Mouse (Mus musculus) thymus, postnatal 0 days (tissue): ENCODE results near the gene Fkbp5. TPM values are rescaled to one million over a fixed set of nuclear protein-coding genes. Genes with fewer than 3 reads are reported as not detected.

Experiments
- DNase-seq: peaks from one replicate; pipeline ENCODE4 v3.0.0-alpha.2; 2015; ENCODE audit warnings: low spot score
- polyA plus RNA-seq: library from polyadenylated mRNA; unstranded; fragments of >200 nt; fragmentation: Nextera tagmentation; extraction: Ambion mirVana; gene quantifications from 2 replicates; pipeline ENCODE4 v1.2.1, GENCODE M21; 2015

The Fkbp5 gene
- polyA plus RNA-seq, 1 experiment from 2014 or later = 121 TPM

GRCm38 (mm10) chr17:28523355-28524008, 6.2 kb upstream of the Fkbp5 start:
- DNase-seq = peak; percentile 60

- peak; percentile 96 for DNase-seq
Observed at GRCm38 (mm10) chr17:28522623-28523354, 5.5 kb upstream of the Fkbp5 start.

GRCm38 (mm10) chr17:28521920-28522319, 4.6 kb upstream of the Fkbp5 start:
- DNase-seq = no peak

GRCm38 (mm10) chr17:28521071-28521726, 3.9 kb upstream of the Fkbp5 start:
- DNase-seq = peak; percentile 68

- no peak for DNase-seq
Observed at GRCm38 (mm10) chr17:28520561-28520960, 3.2 kb upstream of the Fkbp5 start.

GRCm38 (mm10) chr17:28519827-28520226, 2.5 kb upstream of the Fkbp5 start:
- DNase-seq = peak; percentile 70

- DNase-seq = peak; percentile 78
Observed at GRCm38 (mm10) chr17:28518615-28519071, 1.3 kb upstream of the Fkbp5 start.

- peak; percentile 79 for DNase-seq
Observed at GRCm38 (mm10) chr17:28517956-28518614, 758 bp upstream of the Fkbp5 start.

- no peak for DNase-seq
Observed at GRCm38 (mm10) chr17:28516881-28517280, 446 bp downstream of the Fkbp5 start.

- DNase-seq = peak; percentile 65
Observed at GRCm38 (mm10) chr17:28515431-28516341, 1.6 kb downstream of the Fkbp5 start.

GRCm38 (mm10) chr17:28514555-28514954, 2.8 kb downstream of the Fkbp5 start:
- no peak for DNase-seq

GRCm38 (mm10) chr17:28513844-28514243, 3.5 kb downstream of the Fkbp5 start:
- DNase-seq = no peak

- DNase-seq = no peak
Observed at GRCm38 (mm10) chr17:28513337-28513736, 4.0 kb downstream of the Fkbp5 start.

GRCm38 (mm10) chr17:28512696-28513095, 4.6 kb downstream of the Fkbp5 start:
- DNase-seq = no peak

- no peak for DNase-seq
Observed at GRCm38 (mm10) chr17:28511616-28512541, 5.4 kb downstream of the Fkbp5 start.

- DNase-seq = no peak
Observed at GRCm38 (mm10) chr17:28510445-28511342, 6.6 kb downstream of the Fkbp5 start.

GRCm38 (mm10) chr17:28507496-28507895, 9.8 kb downstream of the Fkbp5 start:
- DNase-seq = no peak

GRCm38 (mm10) chr17:28506895-28507294, 10.4 kb downstream of the Fkbp5 start:
- no peak for DNase-seq
